Mouse (Mus musculus): ENCODE data around the gene Sirpa. TPM values are rescaled to one million over a fixed set of nuclear protein-coding genes. Genes with fewer than 3 reads are reported as not detected.

The Sirpa gene
- total and polyA plus RNA-seq, 3 experiments = not detected

DNA sequence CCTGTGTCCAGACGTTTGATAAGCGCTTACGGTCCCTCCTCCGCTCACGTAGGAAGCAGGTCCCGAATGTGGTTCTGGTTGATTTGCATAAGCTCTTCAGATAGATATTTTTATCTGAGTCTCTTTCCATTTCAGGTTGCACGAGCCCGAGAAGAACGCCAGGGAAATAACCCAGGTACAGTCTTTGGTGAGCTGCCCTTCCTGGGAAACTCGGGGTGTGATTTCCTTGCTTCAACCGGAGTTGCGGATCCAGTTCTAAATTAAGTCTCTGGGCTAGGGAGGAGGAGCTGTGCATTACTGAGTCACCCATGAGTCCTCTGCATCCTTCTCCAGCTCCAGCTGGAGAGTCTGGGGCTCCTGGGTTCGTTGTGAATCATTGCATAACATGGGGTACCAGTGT lies 35.2 kb downstream of the Sirpa start:
- no peaks in the 10 kb centered on the region for H3K4me1 ChIP-seq (ENCODE audit: control insufficient read depth in 1 of 2, insufficient read depth in 2 of 2, low read length in 2 of 2)
- no peak for DNase-seq (ENCODE audit: low read depth, low spot score)
- no peaks in the 10 kb centered on the region for H3K36me3 ChIP-seq (ENCODE audit: control insufficient read depth in 1 of 2, insufficient read depth in 2 of 2, low read length in 2 of 2)

DNA sequence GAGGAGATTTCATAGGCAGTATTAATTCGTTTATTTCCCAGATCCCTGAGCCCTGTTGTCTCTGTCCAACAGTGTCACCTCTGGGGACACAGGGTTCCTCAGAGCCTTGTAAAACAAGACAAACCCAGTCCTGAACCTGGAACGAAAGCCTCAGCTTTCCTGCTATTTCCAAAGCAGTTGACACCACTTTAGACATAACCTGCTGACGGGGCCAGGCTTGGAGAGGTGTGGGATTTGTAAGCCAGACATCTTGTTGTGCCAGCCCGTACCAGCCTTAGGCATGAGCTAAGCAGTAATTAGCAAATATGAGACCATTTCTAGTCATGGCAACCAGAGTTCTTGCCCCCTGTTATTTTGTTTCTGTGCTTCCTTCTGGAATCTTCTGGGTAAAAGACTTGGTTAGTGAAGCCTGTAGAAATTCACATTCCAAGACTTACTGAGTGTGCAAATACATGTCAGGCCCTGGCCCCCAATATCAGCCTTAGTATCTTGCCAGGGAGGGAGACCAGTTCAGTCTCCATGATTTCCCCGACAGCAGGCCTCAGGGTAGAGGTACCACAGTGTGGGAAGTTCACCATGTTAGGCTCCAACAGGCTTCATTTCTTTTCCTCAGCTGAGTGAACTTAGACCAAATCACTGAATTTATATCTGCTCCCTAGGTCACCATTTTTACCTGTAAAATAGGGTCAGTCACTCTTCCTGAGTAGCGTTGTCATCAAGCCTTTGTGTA lies 36.0 kb downstream of the Sirpa start:
- no peaks in the 10 kb centered on the region for H3K4me1 ChIP-seq (ENCODE audit: control insufficient read depth in 1 of 2, insufficient read depth in 2 of 2, low read length in 2 of 2)
- DNase-seq (ENCODE audit: low read depth, low spot score) = no peak
- H3K36me3 ChIP-seq (ENCODE audit: control insufficient read depth in 1 of 2, insufficient read depth in 2 of 2, low read length in 2 of 2) = no peaks in the 10 kb centered on the region
- H3K9me3 ChIP-seq (replicated peaks; ENCODE audit: insufficient read depth, low read length) = no peaks in the 10 kb centered on the region
- H3K9ac ChIP-seq (ENCODE audit: control insufficient read depth, low read depth, low read length, poor library complexity, severe bottlenecking) = no peak overlapping the region
- no peak for TF ChIP-seq USF2 (IDR thresholded peaks at IDR 0.05; ENCODE audit: borderline replicate concordance in 1 of 2, insufficient read depth in 1 of 2, low read depth in 1 of 2, low read length in 2 of 2)
- TF ChIP-seq TAL1 (IDR thresholded peaks at IDR 0.05; ENCODE audit: low read length) = no peak
- TF ChIP-seq RAD21 (IDR thresholded peaks at IDR 0.05; ENCODE audit: low read depth, low read length) = no peak
- no peak for TF ChIP-seq USF1 (IDR thresholded peaks at IDR 0.05; ENCODE audit: low read depth, low read length)
- TF ChIP-seq NELFE (IDR thresholded peaks at IDR 0.05; ENCODE audit: low read depth, low read length) = no peak
- TF ChIP-seq RCOR1 (IDR thresholded peaks at IDR 0.05; ENCODE audit: low read depth, low read length) = no peak
- TF ChIP-seq ZKSCAN1 (IDR thresholded peaks at IDR 0.05; ENCODE audit: low read depth, low read length) = no peak
- TF ChIP-seq TCF12 (IDR thresholded peaks at IDR 0.05; ENCODE audit: low read depth, low read length) = no peak
- no peak for TF ChIP-seq CHD2 (IDR thresholded peaks at IDR 0.05; ENCODE audit: low read length)
- no peak for TF ChIP-seq GABPA (IDR thresholded peaks at IDR 0.05; ENCODE audit: low read depth, low read length)
- H3K79me2 ChIP-seq (ENCODE audit: control insufficient read depth, insufficient read depth, low read length, poor library complexity) = no peaks in the 10 kb centered on the region
- no peaks in the 10 kb centered on the region; a peak in 1 of 4 replicates for H3K27me3 ChIP-seq (ENCODE audit: control insufficient read depth in 1 of 2, insufficient read depth in 2 of 2, low read length in 2 of 2)
- no peak overlapping the region for H3K27ac ChIP-seq (ENCODE audit: control insufficient read depth, low read depth, low read length)
- no peak overlapping the region for H3K4me3 ChIP-seq (ENCODE audit: control insufficient read depth in 1 of 2, insufficient read depth in 1 of 2, low read depth in 2 of 2, low read length in 2 of 2)

More for the DNA sequence above, 35.2 kb downstream of the Sirpa start:
- H3K4me3 ChIP-seq (ENCODE audit: control insufficient read depth in 1 of 2, insufficient read depth in 1 of 2, low read depth in 2 of 2, low read length in 2 of 2) = no peak overlapping the region
- no peaks in the 10 kb centered on the region for H3K9me3 ChIP-seq (replicated peaks; ENCODE audit: insufficient read depth, low read length)
- TF ChIP-seq BHLHE40 (IDR thresholded peaks at IDR 0.05; ENCODE audit: borderline replicate concordance, low read depth, low read length) (no peak), HCFC1 (IDR thresholded peaks at IDR 0.05; ENCODE audit: low read depth, low read length) (no peak), RAD21 (IDR thresholded peaks at IDR 0.05; ENCODE audit: low read depth, low read length) (no peak), NELFE (IDR thresholded peaks at IDR 0.05; ENCODE audit: low read depth, low read length) (no peak), CTCF (IDR thresholded peaks at IDR 0.05 in 2 of 3, conservative IDR thresholded peaks at IDR 0.05 in 1 of 3; ENCODE audit: control insufficient read depth in 1 of 3, insufficient read depth in 1 of 3, low read depth in 2 of 3, low read length in 3 of 3, poor library complexity in 1 of 3, severe bottlenecking in 1 of 3) (no peak), CHD1 (IDR thresholded peaks at IDR 0.05; ENCODE audit: low read depth, low read length) (no peak), MYC (IDR thresholded peaks at IDR 0.05; ENCODE audit: low read depth, low read length) (no peak), TAL1 (IDR thresholded peaks at IDR 0.05; ENCODE audit: low read length) (no peak), ZKSCAN1 (IDR thresholded peaks at IDR 0.05; ENCODE audit: low read depth, low read length) (no peak), EP300 (IDR thresholded peaks at IDR 0.05; ENCODE audit: low read depth in 1 of 2, low read length in 2 of 2) (no peak), ZNF384 (IDR thresholded peaks at IDR 0.05; ENCODE audit: low read depth, low read length) (no peak), GATA1 (IDR thresholded peaks at IDR 0.05; ENCODE audit: low read depth, low read length) (no peak), MAZ (IDR thresholded peaks at IDR 0.05; ENCODE audit: low read depth, low read length) (no peak), NRF1 (IDR thresholded peaks at IDR 0.05; ENCODE audit: insufficient read depth, low read depth, low read length, poor library complexity, severe bottlenecking) (no peak), ETS1 (IDR thresholded peaks at IDR 0.05; ENCODE audit: low read depth, low read length) (no peak), GABPA (IDR thresholded peaks at IDR 0.05; ENCODE audit: low read depth, low read length) (no peak)
- no peak overlapping the region for H3K9ac ChIP-seq (ENCODE audit: control insufficient read depth, low read depth, low read length, poor library complexity, severe bottlenecking)
- no peaks in the 10 kb centered on the region for H3K79me2 ChIP-seq (ENCODE audit: control insufficient read depth, insufficient read depth, low read length, poor library complexity)
- no peaks in the 10 kb centered on the region; a peak in 1 of 4 replicates for H3K27me3 ChIP-seq (ENCODE audit: control insufficient read depth in 1 of 2, insufficient read depth in 2 of 2, low read length in 2 of 2)
- no peak overlapping the region for H3K27ac ChIP-seq (ENCODE audit: control insufficient read depth, low read depth, low read length)
